Mouse (Mus musculus) heart, embryonic 15.5 days (tissue): ENCODE measurements around the gene Fastkd1. TPM values are rescaled to one million over a fixed set of nuclear protein-coding genes. Genes with fewer than 3 reads are reported as not detected.

ENCODE experiments used
- ATAC-seq: fragments of 200-750 bp; cut with Nextera tagmentation; replicated peaks from 2 replicates; pipeline ENCODE4 v1.8.0; 2017; ENCODE audit warnings: low read depth, moderate TSS enrichment; ENCODE audit not compliant: insufficient number of reproducible peaks, insufficient read depth, low FRiP score
- H3K27ac ChIP-seq: fragments of 300-500 bp; sonication (generic); 2 replicates; pipeline ENCODE4 v1.5.1; 2015; ENCODE audit warnings: mild to moderate bottlenecking, inconsistent platforms
- H3K27me3 ChIP-seq: fragments of 300-500 bp; sonication (generic); 2 replicates; pipeline ENCODE4 v1.6.1; 2015; ENCODE audit warnings: inconsistent platforms
- H3K36me3 ChIP-seq: fragments of 300-500 bp; sonication (generic); 2 replicates; pipeline ENCODE4 v1.6.1; 2015; ENCODE audit warnings: mild to moderate bottlenecking, inconsistent platforms
- H3K4me1 ChIP-seq: fragments of 300-500 bp; sonication (generic); replicated peaks from 2 replicates; pipeline ENCODE4 v1.6.1; 2015; ENCODE audit warnings: inconsistent platforms
- H3K4me2 ChIP-seq: fragments of 300-500 bp; sonication (generic); 2 replicates; pipeline ENCODE4 v1.6.1; 2015; ENCODE audit warnings: inconsistent platforms, mild to moderate bottlenecking, moderate library complexity
- H3K4me3 ChIP-seq: fragments of 300-500 bp; sonication (generic); 2 replicates; pipeline ENCODE4 v1.5.1; 2015; ENCODE audit warnings: mild to moderate bottlenecking, inconsistent platforms
- H3K9ac ChIP-seq: fragments of 300-500 bp; sonication (generic); 2 replicates; pipeline ENCODE4 v1.6.1; 2015; ENCODE audit warnings: mild to moderate bottlenecking, inconsistent platforms
- H3K9me3 ChIP-seq: fragments of 300-500 bp; sonication (generic); replicated peaks from 2 replicates; pipeline ENCODE4 v1.6.1; 2016; ENCODE audit warnings: inconsistent platforms
- WGBS: fragments of 180-500 bp; shearing (Covaris S2); methylation state at CpG from one replicate; pipeline ENCODE4 v1.1.7; 2015; ENCODE audit warnings: mixed read lengths; 5-methylcytosine and 5-hydroxymethylcytosine counted together
- polyA plus RNA-seq: library from polyadenylated mRNA; unstranded; fragments of >200 nt; fragmentation: Nextera tagmentation; extraction: Ambion mirVana; gene quantifications from 2 replicates; pipeline ENCODE4 v1.2.1, GENCODE M21; 2015

The Fastkd1 gene
- 18.8 and 19.0 TPM in 2 replicates for polyA plus RNA-seq

DNA sequence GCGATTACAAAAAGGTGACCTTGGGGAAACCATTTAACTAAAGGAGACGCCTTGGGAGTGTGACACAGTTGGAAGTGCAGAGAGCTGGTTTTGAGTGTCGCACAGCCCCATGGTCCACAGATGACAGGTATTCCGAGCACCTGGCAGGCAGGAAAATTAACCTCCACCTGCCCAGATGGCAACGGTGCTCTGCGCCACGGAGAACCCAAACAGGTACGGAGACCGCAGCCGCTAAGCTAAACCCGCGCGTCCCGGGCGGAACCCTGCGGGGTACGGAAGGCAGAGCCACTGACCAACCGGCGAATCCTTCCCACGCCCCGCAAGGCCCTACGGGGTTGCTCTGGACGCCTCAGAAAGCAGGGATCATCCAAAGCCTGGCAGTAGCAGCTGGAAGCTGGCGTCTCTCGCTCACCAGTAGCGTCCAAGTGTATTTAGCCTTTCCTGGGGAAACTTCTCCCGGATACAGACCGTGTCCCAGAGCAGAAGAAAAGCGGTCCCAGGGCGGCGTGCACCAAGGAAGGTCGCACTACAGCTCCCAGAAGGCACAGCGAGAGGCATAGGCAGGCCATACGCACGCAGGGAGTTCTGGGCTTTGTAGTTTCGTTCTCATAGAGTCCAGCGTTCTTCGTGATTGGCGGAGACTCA lies at the start of gene Fastkd1:
Gene Fastkd1 (minus strand): TSS at position 536 of the 645 bp plus-strand sequence.
- peak within 1 kb of the TSS; percentile 87 for H3K4me3 ChIP-seq
- no peaks in the 10 kb centered on the region for H3K9me3 ChIP-seq
- H3K9ac ChIP-seq = peak within 1 kb of the TSS; percentile 83
- H3K27me3 ChIP-seq = peaks cover 3% of the 10 kb centered on the region
- peak within 1 kb of the TSS; percentile 74 for H3K4me2 ChIP-seq
- peak within 1 kb of the TSS; percentile 95 for H3K27ac ChIP-seq
- no peaks in the 10 kb centered on the region for H3K36me3 ChIP-seq
- ATAC-seq = peak; percentile 96
- under 1% methylated on average over 39 of the region's 39 CpGs for WGBS
- H3K4me1 ChIP-seq = peaks cover 6% of the 10 kb centered on the region; the same call in 1 of the 2 replicates

DNA sequence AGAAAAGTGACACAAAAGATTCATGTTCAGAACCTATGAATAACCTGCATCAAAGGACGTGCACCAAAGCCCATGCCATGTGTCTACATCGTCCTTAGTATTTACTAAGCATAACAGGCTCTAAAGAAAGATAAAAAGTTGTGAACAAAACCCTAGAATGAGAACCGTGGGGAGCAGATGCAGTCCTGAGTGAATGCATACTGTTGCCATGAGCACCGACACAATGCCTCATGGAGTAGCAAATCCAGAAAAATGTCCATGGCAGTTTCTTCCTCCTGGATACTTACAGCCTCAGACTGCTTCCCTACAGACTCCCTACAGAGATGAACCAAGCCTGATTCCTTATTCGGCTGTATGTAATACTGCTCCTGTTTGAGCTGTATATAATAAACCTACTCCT lies 47.7 kb upstream of the Fastkd1 start:
- 75% methylated on average over 5 of the region's 5 CpGs for WGBS
- no peak for ATAC-seq

DNA sequence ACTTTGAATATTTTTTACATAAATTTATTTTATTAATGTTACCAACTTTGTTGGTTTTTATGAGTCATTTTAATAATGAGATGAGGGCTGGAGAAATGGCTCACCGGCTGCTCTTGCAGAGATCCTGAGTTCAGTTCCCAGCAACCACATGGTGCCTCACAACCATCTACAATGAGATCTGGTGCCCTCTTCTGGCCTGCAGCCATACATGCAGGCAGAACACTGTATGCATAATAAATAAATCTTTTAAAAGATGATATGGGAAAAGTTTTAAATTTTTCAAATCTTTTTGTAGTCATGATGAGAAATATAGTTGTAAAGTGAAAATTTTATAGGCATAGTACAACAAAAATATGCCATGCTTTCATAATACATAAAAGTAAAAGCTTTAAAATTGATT lies 31.8 kb upstream of the Fastkd1 start:
- WGBS = 89% methylated on average over 1 of the region's 1 CpGs
- peaks cover 68% of the 10 kb centered on the region for H3K36me3 ChIP-seq

More for the DNA sequence above, 47.7 kb upstream of the Fastkd1 start:
- Histone ChIP-seq H3K9ac (no peak overlapping the region), H3K27ac (no peak overlapping the region), H3K4me3 (no peak overlapping the region), H3K27me3 (no peaks in the 10 kb centered on the region), H3K36me3 (no peaks in the 10 kb centered on the region), H3K9me3 (no peaks in the 10 kb centered on the region), H3K4me1 (no peaks in the 10 kb centered on the region), H3K4me2 (no peak overlapping the region)

DNA sequence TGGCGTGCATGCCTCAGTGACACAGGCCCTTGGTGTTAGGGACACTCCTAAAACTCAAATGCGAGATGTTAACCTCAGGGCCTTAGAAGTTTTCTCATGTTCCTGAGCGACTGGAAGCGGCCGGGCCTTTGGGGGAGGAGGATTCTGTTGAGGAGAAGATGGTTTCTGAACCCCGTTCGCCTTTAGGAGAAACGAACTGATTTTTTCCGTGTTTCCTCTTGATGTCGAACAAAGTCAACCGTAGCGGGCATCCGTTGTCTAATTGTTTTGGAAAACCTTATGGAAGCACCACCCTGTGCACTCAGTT lies 10.2 kb upstream of the Fastkd1 start:
- Histone ChIP-seq H3K36me3 (no peaks in the 10 kb centered on the region), H3K9me3 (no peaks in the 10 kb centered on the region), H3K4me3 (peak overlapping the region; percentile 98), H3K4me1 (peaks cover 11% of the 10 kb centered on the region), H3K27me3 (no peaks in the 10 kb centered on the region), H3K4me2 (peak overlapping the region; percentile 72), H3K9ac (peak overlapping the region; percentile 89), H3K27ac (peak overlapping the region; percentile 94)
- no peak for ATAC-seq
- WGBS = 0% methylated on average over 13 of the region's 13 CpGs

More for the DNA sequence above, 31.8 kb upstream of the Fastkd1 start:
- Histone ChIP-seq H3K27me3 (no peaks in the 10 kb centered on the region), H3K4me3 (no peak overlapping the region), H3K27ac (no peak overlapping the region), H3K9ac (no peak overlapping the region), H3K4me2 (no peak overlapping the region), H3K4me1 (no peaks in the 10 kb centered on the region), H3K9me3 (no peaks in the 10 kb centered on the region)
- ATAC-seq = no peak

DNA sequence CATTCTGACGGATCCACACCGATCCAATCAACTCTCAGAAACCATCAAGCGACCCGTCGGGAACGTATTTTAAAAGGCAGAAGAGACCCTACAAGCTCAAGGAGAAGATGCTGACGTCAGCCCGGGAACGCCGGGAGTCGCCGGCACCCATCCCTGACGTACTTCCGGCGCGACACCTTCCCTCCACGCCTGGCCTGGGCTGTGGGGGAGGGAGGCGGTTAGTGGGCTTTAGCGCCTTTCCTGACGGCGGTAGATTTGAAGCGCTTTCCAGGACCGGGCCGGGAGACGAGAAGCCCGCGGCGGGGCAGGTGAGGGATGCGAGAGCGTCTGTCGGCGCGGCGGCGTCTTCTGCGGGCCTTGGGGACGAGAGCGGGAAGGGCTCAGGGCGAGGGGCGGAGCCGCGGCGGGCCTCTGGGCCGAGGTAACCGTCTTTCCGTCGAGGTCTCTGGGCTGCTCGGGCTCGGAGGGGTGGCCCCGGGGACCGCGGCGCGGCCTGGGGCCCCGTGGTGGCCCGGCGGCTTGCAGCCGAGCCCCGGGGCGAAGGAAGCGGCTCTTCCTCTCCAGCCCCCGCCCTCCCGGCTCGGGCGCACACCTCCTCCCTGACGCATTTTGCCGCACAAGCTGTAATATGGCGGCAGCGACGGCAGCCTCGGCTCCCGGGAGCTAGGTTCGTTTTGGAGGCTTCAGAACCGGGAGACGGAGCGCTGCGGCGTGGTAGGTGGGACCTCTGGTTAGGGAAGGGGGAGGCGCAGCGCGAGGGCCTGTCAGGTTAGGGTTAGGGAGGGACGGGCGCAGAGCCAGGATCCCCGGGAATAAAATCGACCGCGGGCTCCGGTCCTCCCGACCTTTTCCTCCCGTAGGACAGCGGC lies 9.6 kb upstream of the Fastkd1 start:
- H3K9ac ChIP-seq = peak overlapping the region; percentile 89
- under 1% methylated on average over 75 of the region's 91 CpGs for WGBS
- no peaks in the 10 kb centered on the region; the same call in 1 of the 2 replicates for H3K27me3 ChIP-seq
- peak overlapping the region; percentile 72 for H3K4me2 ChIP-seq
- peaks cover 11% of the 10 kb centered on the region for H3K4me1 ChIP-seq
- ATAC-seq = peak; percentile 94
- H3K36me3 ChIP-seq = no peaks in the 10 kb centered on the region
- peak overlapping the region; percentile 94 for H3K27ac ChIP-seq
- peak overlapping the region; percentile 98 for H3K4me3 ChIP-seq
- H3K9me3 ChIP-seq = no peaks in the 10 kb centered on the region

DNA sequence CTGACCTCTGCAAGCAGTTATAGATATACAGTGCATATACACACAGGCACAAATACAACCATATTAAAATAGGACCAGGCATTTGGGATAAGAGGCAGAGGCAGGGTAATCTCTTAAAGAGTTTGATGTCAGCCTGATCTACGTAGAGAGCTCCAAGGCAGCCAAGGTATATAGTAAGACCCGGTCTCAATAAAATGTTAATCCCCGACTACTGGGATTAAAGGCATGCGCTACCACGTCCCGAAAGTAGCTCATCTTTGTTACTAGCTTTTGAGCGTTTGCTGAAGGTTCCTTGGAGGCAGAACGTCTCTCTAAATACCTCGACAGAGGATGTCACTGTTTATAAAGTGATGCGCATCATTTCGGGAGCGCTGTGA lies 8.9 kb upstream of the Fastkd1 start, which contains the start of gene Ppig:
Gene Ppig (plus strand): TSS at position 273 of the 377 bp plus-strand sequence.
- H3K4me2 ChIP-seq = peak within 1 kb of the TSS; percentile 72
- ATAC-seq = no peak
- peak within 1 kb of the TSS; percentile 98 for H3K4me3 ChIP-seq
- peak within 1 kb of the TSS; percentile 89 for H3K9ac ChIP-seq
- no peaks in the 10 kb centered on the region for H3K36me3 ChIP-seq
- 5% methylated on average over 12 of the region's 12 CpGs for WGBS
- peak within 1 kb of the TSS; percentile 94 for H3K27ac ChIP-seq
- H3K4me1 ChIP-seq = peaks cover 11% of the 10 kb centered on the region
- H3K9me3 ChIP-seq = no peaks in the 10 kb centered on the region
- no peaks in the 10 kb centered on the region; the same call in 1 of the 2 replicates for H3K27me3 ChIP-seq

DNA sequence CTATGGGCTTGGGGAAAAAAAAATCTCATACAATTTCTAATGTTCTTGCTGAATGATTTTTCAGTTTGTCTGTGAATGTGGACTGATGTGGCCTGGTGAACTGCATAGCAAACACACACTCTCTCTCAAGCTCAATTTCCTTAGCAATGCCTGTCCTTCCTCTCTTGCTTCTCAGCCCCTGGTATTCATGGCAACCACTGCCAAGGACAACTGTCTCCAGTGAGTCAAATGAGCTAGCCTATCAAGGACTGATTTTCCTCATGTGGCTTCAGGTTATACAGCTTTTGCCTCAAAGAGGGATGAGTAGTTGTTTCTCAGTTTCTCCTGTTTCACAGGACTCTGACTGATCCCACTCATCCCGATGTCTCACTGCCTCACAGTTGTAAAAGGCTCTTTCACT lies 5.8 kb upstream of the Fastkd1 start:
- Histone ChIP-seq H3K9ac (no peak overlapping the region), H3K4me3 (no peak overlapping the region), H3K4me2 (no peak overlapping the region), H3K4me1 (peaks cover 3% of the 10 kb centered on the region), H3K27me3 (peaks cover 3% of the 10 kb centered on the region), H3K27ac (no peak overlapping the region), H3K36me3 (no peaks in the 10 kb centered on the region), H3K9me3 (no peaks in the 10 kb centered on the region)
- 84% methylated on average over 1 of the region's 1 CpGs for WGBS
- no peak for ATAC-seq

DNA sequence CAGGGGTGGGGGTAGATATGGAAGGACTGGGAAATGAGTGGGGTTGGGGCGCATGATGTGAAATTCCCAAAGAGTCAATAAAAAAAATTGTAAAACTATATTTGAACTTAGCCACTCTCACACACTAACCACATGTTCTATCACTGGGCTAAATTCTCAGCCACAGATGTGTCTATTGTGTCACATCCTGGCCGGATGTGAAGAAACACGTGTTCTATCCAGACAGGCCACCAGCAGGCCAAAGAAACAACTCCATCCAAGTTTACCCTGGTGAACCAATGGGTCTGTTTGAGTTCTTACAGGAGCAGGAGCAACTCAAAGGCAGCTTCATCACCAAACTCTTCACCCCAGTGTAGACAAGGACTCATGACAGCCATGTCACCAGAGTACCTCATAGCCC lies 3.2 kb upstream of the Fastkd1 start:
- 62% methylated on average over 3 of the region's 3 CpGs for WGBS
- Histone ChIP-seq H3K27ac (no peak overlapping the region), H3K4me1 (peaks cover 6% of the 10 kb centered on the region; the same call in 1 of the 2 replicates), H3K4me3 (no peak overlapping the region), H3K4me2 (no peak overlapping the region), H3K27me3 (peaks cover 3% of the 10 kb centered on the region), H3K9ac (no peak overlapping the region), H3K36me3 (no peaks in the 10 kb centered on the region), H3K9me3 (no peaks in the 10 kb centered on the region)
- no peak for ATAC-seq

DNA sequence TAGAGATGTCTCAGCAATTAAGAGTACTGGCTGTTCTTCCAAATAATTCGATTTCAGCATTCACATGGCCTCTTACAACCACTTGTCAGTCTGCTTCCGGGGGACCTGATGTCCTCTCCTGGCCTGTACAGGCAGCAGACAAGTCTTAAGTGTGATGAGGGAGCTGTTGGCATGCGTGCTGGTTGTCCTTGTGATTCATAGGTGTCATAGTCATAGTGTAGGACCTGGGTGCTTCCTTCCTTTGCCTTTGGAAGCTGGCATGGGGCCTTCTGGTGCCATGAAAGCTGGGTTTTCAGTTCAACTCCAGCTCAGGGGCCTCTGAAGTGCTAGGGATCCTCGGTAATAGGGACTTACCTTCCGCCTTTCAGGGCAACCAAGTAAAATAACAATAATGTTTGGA lies 810 bp upstream of the Fastkd1 start:
- Histone ChIP-seq H3K4me3 (no peak overlapping the region), H3K27me3 (peaks cover 3% of the 10 kb centered on the region), H3K9ac (no peak overlapping the region), H3K4me1 (peaks cover 6% of the 10 kb centered on the region; the same call in 1 of the 2 replicates), H3K4me2 (no peak overlapping the region), H3K9me3 (no peaks in the 10 kb centered on the region), H3K36me3 (no peaks in the 10 kb centered on the region), H3K27ac (no peak overlapping the region)
- no peak for ATAC-seq
- 73% methylated on average over 5 of the region's 5 CpGs for WGBS

DNA sequence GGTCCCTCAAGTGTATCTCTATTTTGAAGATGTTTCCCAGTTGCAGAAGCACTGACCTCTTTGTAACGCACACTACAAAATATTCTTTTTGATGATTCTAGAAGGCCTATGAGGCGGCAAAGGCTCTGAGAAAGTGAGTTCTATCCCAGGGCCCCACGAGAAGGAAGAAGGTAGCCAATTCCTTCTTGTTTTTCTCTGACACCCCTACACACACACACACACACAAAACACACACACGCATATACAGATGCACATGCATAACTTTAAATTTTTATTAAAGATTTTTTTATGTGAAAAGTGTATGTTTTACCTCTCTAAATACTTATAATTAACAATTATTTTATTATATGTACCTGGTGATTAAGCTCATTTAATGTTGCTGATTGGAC lies 304 bp upstream of the Fastkd1 start:
- no peak for ATAC-seq
- Histone ChIP-seq H3K4me1 (peaks cover 6% of the 10 kb centered on the region; the same call in 1 of the 2 replicates), H3K9me3 (no peaks in the 10 kb centered on the region), H3K9ac (no peak overlapping the region), H3K27me3 (peaks cover 3% of the 10 kb centered on the region), H3K27ac (no peak overlapping the region), H3K4me2 (peak overlapping the region; percentile 74), H3K4me3 (peak overlapping the region; percentile 87), H3K36me3 (no peaks in the 10 kb centered on the region)
- WGBS = 26% methylated on average over 4 of the region's 4 CpGs

DNA sequence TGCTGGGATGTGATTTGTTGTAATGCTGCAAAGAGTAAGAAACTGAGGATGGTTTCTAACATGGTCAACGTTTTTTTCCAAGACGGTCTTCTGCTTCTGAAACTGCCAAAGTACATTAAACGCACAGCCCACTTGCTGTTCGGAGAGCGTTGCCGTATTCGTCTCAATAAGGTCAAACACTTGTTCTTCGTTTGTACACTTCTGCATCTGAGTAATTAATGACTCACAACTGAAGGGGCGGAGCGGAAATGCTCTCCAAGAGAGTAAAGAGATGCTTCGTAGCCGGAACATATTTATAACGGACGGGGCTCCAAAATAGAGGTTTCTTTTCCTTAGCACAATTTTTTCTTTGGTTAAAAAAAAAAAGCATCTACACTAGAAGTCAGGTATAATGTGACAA lies 1.1 kb downstream of the Fastkd1 start:
- Histone ChIP-seq H3K9me3 (no peaks in the 10 kb centered on the region), H3K4me1 (peaks cover 6% of the 10 kb centered on the region; the same call in 1 of the 2 replicates), H3K9ac (no peak overlapping the region), H3K27ac (no peak overlapping the region), H3K4me2 (peak overlapping the region; percentile 74), H3K27me3 (peaks cover 3% of the 10 kb centered on the region; the same call in 1 of the 2 replicates), H3K36me3 (peaks cover 7% of the 10 kb centered on the region), H3K4me3 (peak overlapping the region; percentile 87; the same call in 1 of the 2 replicates)
- ATAC-seq = no peak
- WGBS = 87% methylated on average over 14 of the region's 14 CpGs
